Mouse (Mus musculus) testis, adult 2 months (tissue): Measurements from ENCODE around the gene Ano1.
A peak's percentile ranks its signal among the peaks of the same experiment; 100 is the strongest.

Experiments used
- CTCF ChIP-seq: fragments of 200-500 bp; IDR thresholded peaks from 2 replicates; pipeline ENCODE4 v1.5.1; 2012; ENCODE audit warnings: low read depth, mild to moderate bottlenecking, inconsistent platforms, low read length, moderate library complexity; ENCODE audit not compliant: control insufficient read depth, insufficient read depth, insufficient replicate concordance
- POLR2A ChIP-seq: fragments of 200-500 bp; IDR thresholded peaks from 2 replicates; pipeline ENCODE4 v1.6.1; 2012; ENCODE audit warnings: low read depth, mild to moderate bottlenecking, inconsistent platforms, low read length, moderate library complexity; ENCODE audit not compliant: control insufficient read depth

- TF ChIP-seq POLR2A: no peak; the same call in 1 of the 2 replicates
- peak; percentile 36; the same call in 1 of the 2 replicates for TF ChIP-seq CTCF
Observed at GRCm38 (mm10) chr7:144581559-144582283, 170.1 kb downstream of the Ano1 start.
